Mouse (Mus musculus) CH12F3 (cell line): ENCODE data around the gene Rtl6.

Source experiments
- in situ Hi-C: fragments of 300-500 bp; cut with MboI; formaldehyde crosslinking; loops from 2 replicates; pipeline ENCODE4 v1.14.3; 2020; ENCODE audit warnings: low sequenced_read_pairs

Gene Rtl6

GRCm38 (mm10) chr15:84557189-84557921 is at the start of gene Rtl6:
Rtl6 (minus strand) TSS chr15:84557823.
- in situ Hi-C loops = no loop called here

- in situ Hi-C loops = no loop called here
These were observed 45.8 kb upstream of the Rtl6 start for GRCm38 (mm10) chr15:84603267-84603963.

- in situ Hi-C loops = no loop called here
These were observed 43.5 kb upstream of the Rtl6 start for GRCm38 (mm10) chr15:84600977-84601595.

GRCm38 (mm10) chr15:84598911-84599310 is 41.3 kb upstream of the Rtl6 start:
- in situ Hi-C loops = no loop called here

- in situ Hi-C loops = no loop called here
These were observed 40.2 kb upstream of the Rtl6 start for GRCm38 (mm10) chr15:84597816-84598215.

GRCm38 (mm10) chr15:84597021-84597420 is 39.4 kb upstream of the Rtl6 start:
- in situ Hi-C loops = no loop called here

- in situ Hi-C loops = no loop called here
These were observed 37.8 kb upstream of the Rtl6 start for GRCm38 (mm10) chr15:84595241-84595945.

GRCm38 (mm10) chr15:84593514-84593913 is 35.9 kb upstream of the Rtl6 start:
- in situ Hi-C loops = no loop called here

- in situ Hi-C loops = no loop called here
These were observed 34.6 kb upstream of the Rtl6 start for GRCm38 (mm10) chr15:84592240-84592639.

GRCm38 (mm10) chr15:84591573-84592139 is 34.0 kb upstream of the Rtl6 start:
- in situ Hi-C loops = no loop called here

GRCm38 (mm10) chr15:84588371-84588821 is 30.8 kb upstream of the Rtl6 start:
- in situ Hi-C loops = no loop called here

- in situ Hi-C loops = no loop called here
These were observed 21.0 kb upstream of the Rtl6 start for GRCm38 (mm10) chr15:84578607-84579006.

GRCm38 (mm10) chr15:84577019-84577418 is 19.4 kb upstream of the Rtl6 start:
- in situ Hi-C loops = no loop called here

GRCm38 (mm10) chr15:84566568-84567110 is 9.0 kb upstream of the Rtl6 start:
- in situ Hi-C loops = no loop called here

GRCm38 (mm10) chr15:84561501-84561900 is 3.9 kb upstream of the Rtl6 start:
- in situ Hi-C loops = no loop called here

- in situ Hi-C loops = no loop called here
These were observed 949 bp downstream of the Rtl6 start for GRCm38 (mm10) chr15:84556674-84557073.

GRCm38 (mm10) chr15:84551065-84551464 is 6.6 kb downstream of the Rtl6 start:
- in situ Hi-C loops = no loop called here

GRCm38 (mm10) chr15:84549291-84549797 is 8.3 kb downstream of the Rtl6 start:
- in situ Hi-C loops = no loop called here

GRCm38 (mm10) chr15:84546028-84546427 is 11.6 kb downstream of the Rtl6 start:
- in situ Hi-C loops = no loop called here

- in situ Hi-C loops = no loop called here
These were observed 16.4 kb downstream of the Rtl6 start for GRCm38 (mm10) chr15:84541175-84541574.
